Mouse (Mus musculus): ENCODE data around the gene Stum. TPM values are rescaled to one million over a fixed set of nuclear protein-coding genes. Genes with fewer than 3 reads are reported as not detected.
"Not testable (repeated sequence)": the region's sequence is repeated elsewhere in the genome, so short reads cannot be mapped to it uniquely, and the experiment has no call there.

Stum gene
- under 1 TPM; 0.59 to 0.78 TPM for total RNA-seq (2021)
- long read RNA-seq, experiment 1, result 0 reads
- long read RNA-seq, experiment 2, result 0 reads

- peak; percentile 77 for DNase-seq (ENCODE audit: low spot score)
These were observed at the start of gene Stum for GRCm38 (mm10) chr1:180483399-180484291. Stum (minus strand) TSS chr1:180483504.

GRCm38 (mm10) chr1:180532671-180533070 lies 49.4 kb upstream of the Stum start:
- DNase-seq (ENCODE audit: low spot score), result no peak

- DNase-seq (ENCODE audit: low spot score), result no peak
These were observed 47.4 kb upstream of the Stum start for GRCm38 (mm10) chr1:180530457-180531263.

GRCm38 (mm10) chr1:180529847-180530246 lies 46.5 kb upstream of the Stum start:
- no peak for DNase-seq (ENCODE audit: low spot score)

GRCm38 (mm10) chr1:180525301-180525700 lies 42.0 kb upstream of the Stum start:
- no peak for DNase-seq (ENCODE audit: low spot score)

- DNase-seq (ENCODE audit: low spot score), result no peak
These were observed 40.0 kb upstream of the Stum start for GRCm38 (mm10) chr1:180523320-180523719.

- no peak for DNase-seq (ENCODE audit: low spot score)
These were observed 36.9 kb upstream of the Stum start for GRCm38 (mm10) chr1:180520190-180520589.

- DNase-seq (ENCODE audit: low spot score), result no peak
These were observed 36.2 kb upstream of the Stum start for GRCm38 (mm10) chr1:180519520-180519919.

- DNase-seq (ENCODE audit: low spot score), result not testable (repeated sequence)
These were observed 35.6 kb upstream of the Stum start for GRCm38 (mm10) chr1:180518899-180519298.

- no peak for DNase-seq (ENCODE audit: low spot score)
These were observed 35.1 kb upstream of the Stum start for GRCm38 (mm10) chr1:180518412-180518811.

GRCm38 (mm10) chr1:180517390-180518054 lies 34.2 kb upstream of the Stum start:
- no peak for DNase-seq (ENCODE audit: low spot score)

- no peak for DNase-seq (ENCODE audit: low spot score)
These were observed 30.8 kb upstream of the Stum start for GRCm38 (mm10) chr1:180514077-180514476.

- DNase-seq (ENCODE audit: low spot score), result no peak
These were observed 27.6 kb upstream of the Stum start for GRCm38 (mm10) chr1:180510879-180511278.

- DNase-seq (ENCODE audit: low spot score), result no peak
These were observed 27.1 kb upstream of the Stum start for GRCm38 (mm10) chr1:180510442-180510841.

GRCm38 (mm10) chr1:180508662-180509061 lies 25.4 kb upstream of the Stum start:
- no peak for DNase-seq (ENCODE audit: low spot score)

GRCm38 (mm10) chr1:180507291-180507791 lies 24.0 kb upstream of the Stum start:
- DNase-seq (ENCODE audit: low spot score), result no peak

GRCm38 (mm10) chr1:180506341-180506740 lies 23.0 kb upstream of the Stum start:
- DNase-seq (ENCODE audit: low spot score), result no peak

- no peak for DNase-seq (ENCODE audit: low spot score)
These were observed 21.6 kb upstream of the Stum start for GRCm38 (mm10) chr1:180504899-180505298.

GRCm38 (mm10) chr1:180503484-180503883 lies 20.2 kb upstream of the Stum start:
- DNase-seq (ENCODE audit: low spot score), result no peak

- DNase-seq (ENCODE audit: low spot score), result no peak
These were observed 19.3 kb upstream of the Stum start for GRCm38 (mm10) chr1:180502566-180502965.

GRCm38 (mm10) chr1:180500641-180501040 lies 17.3 kb upstream of the Stum start:
- no peak for DNase-seq (ENCODE audit: low spot score)

GRCm38 (mm10) chr1:180500218-180500617 lies 16.9 kb upstream of the Stum start:
- DNase-seq (ENCODE audit: low spot score), result no peak
